Mouse (Mus musculus): Measurements from ENCODE around the gene Arhgap21. TPM values are rescaled to one million over a fixed set of nuclear protein-coding genes. Genes with fewer than 3 reads are reported as not detected.
A peak's percentile ranks its signal among the peaks of the same experiment; 100 is the strongest.

The Arhgap21 gene
- polyA plus RNA-seq, 1 experiment = 12.6 TPM

DNA sequence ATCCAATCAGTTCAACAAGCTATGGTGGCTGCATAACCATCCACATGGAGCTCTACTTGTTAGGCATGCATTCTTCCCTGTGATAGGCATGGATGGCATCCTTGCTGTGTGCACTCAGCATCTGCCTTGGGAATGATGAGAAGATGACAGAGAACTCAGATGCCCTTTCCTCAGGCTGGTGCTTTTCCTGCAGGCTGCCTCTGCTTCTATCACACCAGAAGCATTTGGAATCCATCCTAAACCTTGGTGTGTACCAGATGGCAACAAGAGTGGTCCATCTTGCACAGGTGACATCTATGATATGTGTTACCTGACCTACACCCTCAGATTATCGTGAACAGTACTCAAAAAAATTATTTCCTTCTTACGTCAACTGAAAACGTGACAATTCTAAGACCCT is 58.2 kb downstream of the Arhgap21 start:
- Histone ChIP-seq H3K4me1 (ENCODE audit: control insufficient read depth, insufficient read depth, insufficient read length, low read length) (no peaks in the 10 kb centered on the region; the same call in none of the 2 replicates), H3K36me3 (ENCODE audit: control insufficient read depth, insufficient read depth, low read length) (peaks cover 12% of the 10 kb centered on the region), H3K27me3 (ENCODE audit: control insufficient read depth, insufficient read depth, low read length) (no peaks in the 10 kb centered on the region), H3K27ac (ENCODE audit: insufficient read depth, low read depth, low read length) (no peak overlapping the region), H3K4me3 (ENCODE audit: low read depth, low read length) (no peak overlapping the region)
- 94% methylated on average over 3 of the region's 3 CpGs for WGBS
- TF ChIP-seq CTCF (IDR thresholded peaks at IDR 0.05; ENCODE audit: extremely low read depth, insufficient read length, insufficient replicate concordance, low read depth, low read length) = no peak
- TF ChIP-seq POLR2A (IDR thresholded peaks at IDR 0.05; ENCODE audit: low read depth, low read length) = no peak

DNA sequence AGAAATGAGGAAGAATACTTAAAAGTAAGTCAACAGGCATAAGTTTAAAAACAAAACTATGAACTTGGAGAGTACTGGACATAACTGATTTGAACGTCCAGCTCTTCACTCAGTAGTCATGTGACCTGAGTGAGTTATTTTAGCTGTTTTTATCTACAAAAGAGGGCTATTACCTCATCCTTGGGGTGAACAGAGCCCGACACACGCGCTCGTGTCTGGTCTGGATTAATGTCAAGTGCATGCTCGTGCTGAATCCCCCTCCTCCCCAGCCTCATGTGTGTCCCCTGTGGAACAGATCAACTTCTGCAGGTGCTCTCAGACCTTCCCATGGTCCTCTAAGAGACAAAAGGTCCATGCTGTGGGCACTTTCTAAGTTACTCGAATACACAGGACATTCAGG is 59.3 kb downstream of the Arhgap21 start:
- no peak overlapping the region for H3K4me3 ChIP-seq (ENCODE audit: low read depth, low read length)
- H3K27ac ChIP-seq (ENCODE audit: insufficient read depth, low read depth, low read length) = no peak overlapping the region
- WGBS = 67% methylated on average over 7 of the region's 7 CpGs
- H3K27me3 ChIP-seq (ENCODE audit: control insufficient read depth, insufficient read depth, low read length) = no peaks in the 10 kb centered on the region
- TF ChIP-seq CTCF (IDR thresholded peaks at IDR 0.05; ENCODE audit: extremely low read depth, insufficient read length, insufficient replicate concordance, low read depth, low read length) = no peak
- no peak for TF ChIP-seq POLR2A (IDR thresholded peaks at IDR 0.05; ENCODE audit: low read depth, low read length)
- no peaks in the 10 kb centered on the region; the same call in 1 of the 2 replicates for H3K4me1 ChIP-seq (ENCODE audit: control insufficient read depth, insufficient read depth, insufficient read length, low read length)
- peaks cover 10% of the 10 kb centered on the region for H3K36me3 ChIP-seq (ENCODE audit: control insufficient read depth, insufficient read depth, low read length)

DNA sequence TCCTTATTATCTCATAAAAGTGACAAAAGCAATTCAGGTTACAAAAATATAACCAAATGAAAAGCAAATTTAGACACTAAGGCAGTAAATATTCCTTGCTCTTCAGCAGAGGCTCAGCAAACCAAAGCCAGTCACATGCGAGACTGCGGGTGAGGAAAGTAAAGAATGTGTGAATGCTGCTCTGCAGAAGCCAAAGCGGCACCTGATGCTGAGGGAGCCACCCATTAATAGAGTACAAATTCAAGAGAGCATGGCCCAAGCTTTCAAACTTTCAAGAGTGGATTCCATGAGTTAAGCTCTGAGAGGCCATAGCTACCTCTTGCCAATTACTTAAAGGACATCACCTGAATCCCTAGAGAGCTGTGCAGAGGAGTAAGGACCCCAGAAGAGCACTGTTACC is 61.4 kb downstream of the Arhgap21 start:
- Histone ChIP-seq H3K27me3 (ENCODE audit: control insufficient read depth, insufficient read depth, low read length) (no peaks in the 10 kb centered on the region), H3K27ac (ENCODE audit: insufficient read depth, low read depth, low read length) (no peak overlapping the region), H3K4me3 (ENCODE audit: low read depth, low read length) (no peak overlapping the region), H3K4me1 (ENCODE audit: control insufficient read depth, insufficient read depth, insufficient read length, low read length) (no peaks in the 10 kb centered on the region; the same call in 1 of the 2 replicates), H3K36me3 (ENCODE audit: control insufficient read depth, insufficient read depth, low read length) (peaks cover 7% of the 10 kb centered on the region)
- 85% methylated on average over 3 of the region's 3 CpGs for WGBS
- TF ChIP-seq CTCF (IDR thresholded peaks at IDR 0.05; ENCODE audit: extremely low read depth, insufficient read length, insufficient replicate concordance, low read depth, low read length) = no peak
- no peak for TF ChIP-seq POLR2A (IDR thresholded peaks at IDR 0.05; ENCODE audit: low read depth, low read length)

DNA sequence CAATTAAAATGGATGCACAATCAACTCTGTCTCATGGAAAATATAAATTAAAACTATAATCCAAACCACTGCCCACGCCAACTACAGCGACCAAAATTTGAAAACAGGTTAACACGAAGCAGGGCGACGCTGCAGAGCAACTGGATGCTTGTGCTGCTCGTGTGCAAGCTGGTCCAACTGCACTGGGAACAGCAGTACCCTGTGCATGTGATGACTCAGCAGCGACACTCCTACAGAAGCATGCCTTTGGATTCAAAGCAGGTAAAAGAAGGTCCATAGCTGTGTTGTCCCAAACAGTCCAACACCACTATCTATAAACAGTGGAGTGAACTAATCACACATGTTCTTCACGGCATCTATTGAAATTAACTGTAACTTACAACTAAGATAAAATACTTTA is 63.3 kb downstream of the Arhgap21 start:
- H3K27me3 ChIP-seq (ENCODE audit: control insufficient read depth, insufficient read depth, low read length) = no peaks in the 10 kb centered on the region
- 87% methylated on average over 8 of the region's 8 CpGs for WGBS
- TF ChIP-seq POLR2A (IDR thresholded peaks at IDR 0.05; ENCODE audit: low read depth, low read length) (no peak), CTCF (IDR thresholded peaks at IDR 0.05; ENCODE audit: extremely low read depth, insufficient read length, insufficient replicate concordance, low read depth, low read length) (no peak)
- peaks cover 1% of the 10 kb centered on the region for H3K36me3 ChIP-seq (ENCODE audit: control insufficient read depth, insufficient read depth, low read length)
- H3K27ac ChIP-seq (ENCODE audit: insufficient read depth, low read depth, low read length) = no peak overlapping the region
- H3K4me1 ChIP-seq (ENCODE audit: control insufficient read depth, insufficient read depth, insufficient read length, low read length) = no peaks in the 10 kb centered on the region; the same call in 1 of the 2 replicates
- no peak overlapping the region for H3K4me3 ChIP-seq (ENCODE audit: low read depth, low read length)

DNA sequence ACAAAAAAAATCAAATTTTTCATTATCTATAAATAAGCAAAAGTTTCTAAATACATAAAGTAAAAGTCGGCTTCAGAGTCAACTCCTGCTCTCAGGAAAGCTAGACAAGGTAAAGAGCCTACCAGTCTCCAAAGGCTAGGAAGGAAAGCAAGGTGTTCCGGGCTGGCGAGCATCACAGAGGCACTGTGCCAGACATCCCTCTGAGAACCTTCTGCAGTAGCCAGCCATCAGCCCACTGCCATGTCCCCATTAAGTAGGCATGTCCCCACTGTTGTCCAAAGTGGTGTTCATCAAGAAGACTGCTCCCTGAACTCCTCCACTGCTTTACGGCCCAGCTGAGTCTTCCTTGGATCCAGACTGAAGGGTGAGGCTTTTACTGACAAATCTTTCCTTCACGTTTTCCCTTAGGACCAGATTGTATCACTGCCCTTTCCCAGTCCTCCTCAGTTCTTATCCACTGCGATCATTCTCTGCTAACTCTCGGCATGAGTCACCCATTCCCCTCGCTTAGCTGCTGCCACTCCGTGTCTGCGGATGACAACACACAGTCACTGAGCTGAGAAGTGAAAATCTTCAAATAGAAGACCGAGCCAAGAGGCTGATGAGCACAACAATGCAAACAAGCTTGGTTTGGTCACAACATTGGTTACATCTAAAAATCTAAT is 65.6 kb downstream of the Arhgap21 start:
- WGBS = 85% methylated on average over 11 of the region's 11 CpGs
- no peaks in the 10 kb centered on the region; the same call in none of the 2 replicates for H3K36me3 ChIP-seq (ENCODE audit: control insufficient read depth, insufficient read depth, low read length)
- no peak overlapping the region for H3K4me3 ChIP-seq (ENCODE audit: low read depth, low read length)
- no peak overlapping the region for H3K27ac ChIP-seq (ENCODE audit: insufficient read depth, low read depth, low read length)
- no peaks in the 10 kb centered on the region; the same call in 1 of the 2 replicates for H3K4me1 ChIP-seq (ENCODE audit: control insufficient read depth, insufficient read depth, insufficient read length, low read length)
- TF ChIP-seq CTCF (IDR thresholded peaks at IDR 0.05; ENCODE audit: extremely low read depth, insufficient read length, insufficient replicate concordance, low read depth, low read length) = no peak
- no peak for TF ChIP-seq POLR2A (IDR thresholded peaks at IDR 0.05; ENCODE audit: low read depth, low read length)
- H3K27me3 ChIP-seq (ENCODE audit: control insufficient read depth, insufficient read depth, low read length) = no peaks in the 10 kb centered on the region

- Histone ChIP-seq H3K27me3 (ENCODE audit: control insufficient read depth, insufficient read depth, low read length) (no peaks in the 10 kb centered on the region), H3K4me1 (ENCODE audit: control insufficient read depth, insufficient read depth, insufficient read length, low read length) (no peaks in the 10 kb centered on the region; the same call in 1 of the 2 replicates), H3K27ac (ENCODE audit: insufficient read depth, low read depth, low read length) (no peak overlapping the region), H3K36me3 (ENCODE audit: control insufficient read depth, insufficient read depth, low read length) (no peaks in the 10 kb centered on the region; the same call in none of the 2 replicates), H3K4me3 (ENCODE audit: low read depth, low read length) (no peak overlapping the region)
- 92% methylated on average over 4 of the region's 4 CpGs for WGBS
- TF ChIP-seq CTCF (IDR thresholded peaks at IDR 0.05; ENCODE audit: extremely low read depth, insufficient read length, insufficient replicate concordance, low read depth, low read length) (no peak), POLR2A (IDR thresholded peaks at IDR 0.05; ENCODE audit: low read depth, low read length) (no peak)
These were observed 66.8 kb downstream of the Arhgap21 start for GRCm38 (mm10) chr2:20901916-20902315.

DNA sequence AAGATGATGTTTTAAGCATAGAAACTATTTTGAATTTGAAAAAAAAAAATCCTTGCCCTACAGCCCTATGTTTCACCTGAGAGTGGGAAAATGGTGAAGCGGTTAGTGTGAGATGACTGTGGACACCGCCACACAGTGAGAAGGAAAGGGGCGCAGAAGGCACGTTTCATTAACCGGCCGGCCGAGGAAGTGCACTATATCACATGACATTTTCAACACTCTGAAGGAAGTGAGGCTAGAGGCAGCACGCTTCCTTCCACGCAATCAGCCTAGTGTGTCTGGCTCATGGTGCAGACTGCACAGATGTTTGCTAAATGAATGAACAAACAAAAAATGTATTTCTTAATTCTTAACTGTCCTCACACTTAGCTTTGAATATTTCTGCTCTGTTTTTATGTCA is 69.4 kb downstream of the Arhgap21 start:
- peak overlapping the region; percentile 24; the same call in 1 of the 2 replicates for H3K4me3 ChIP-seq (ENCODE audit: low read depth, low read length)
- 72% methylated on average over 9 of the region's 9 CpGs for WGBS

More for the DNA sequence above, 69.4 kb downstream of the Arhgap21 start:
- Histone ChIP-seq H3K27me3 (ENCODE audit: control insufficient read depth, insufficient read depth, low read length) (no peaks in the 10 kb centered on the region), H3K27ac (ENCODE audit: insufficient read depth, low read depth, low read length) (no peak overlapping the region), H3K4me1 (ENCODE audit: control insufficient read depth, insufficient read depth, insufficient read length, low read length) (peaks cover 1% of the 10 kb centered on the region; the same call in 1 of the 2 replicates), H3K36me3 (ENCODE audit: control insufficient read depth, insufficient read depth, low read length) (no peaks in the 10 kb centered on the region; the same call in none of the 2 replicates)
- TF ChIP-seq CTCF (IDR thresholded peaks at IDR 0.05; ENCODE audit: extremely low read depth, insufficient read length, insufficient replicate concordance, low read depth, low read length) (no peak), POLR2A (IDR thresholded peaks at IDR 0.05; ENCODE audit: low read depth, low read length) (no peak)
